Mouse (Mus musculus) heart, postnatal 4 days (tissue): ENCODE measurements around the gene Igsf6. TPM values are rescaled to one million over a fixed set of nuclear protein-coding genes. Genes with fewer than 3 reads are reported as not detected.

Source experiments
- DNase-seq: peaks from one replicate; pipeline ENCODE4 v3.0.0; 2021
- total RNA-seq, 2 experiments: library from RNA; stranded (reverse); gene quantifications; 2 replicates each; pipeline ENCODE4 v1.2.3; 2021

The Igsf6 gene
- total RNA-seq, result under 1 TPM; 0.48 to 0.81 TPM

GRCm38 (mm10) chr7:121074281-121074680 is at the start of gene Igsf6:
Gene Igsf6, minus strand, starts transcription at chr7:121074572.
- no peak for DNase-seq

GRCm38 (mm10) chr7:121120143-121120818 is 45.9 kb upstream of the Igsf6 start:
- peak; percentile 91 for DNase-seq

- no peak for DNase-seq
Measured at GRCm38 (mm10) chr7:121111762-121112161, 37.4 kb upstream of the Igsf6 start.

- no peak for DNase-seq
Measured at GRCm38 (mm10) chr7:121111321-121111720, 36.9 kb upstream of the Igsf6 start.

GRCm38 (mm10) chr7:121107851-121108250 is 33.5 kb upstream of the Igsf6 start:
- peak; percentile 33 for DNase-seq

- no peak for DNase-seq
Measured at GRCm38 (mm10) chr7:121098614-121099389, 24.4 kb upstream of the Igsf6 start.

GRCm38 (mm10) chr7:121093026-121093425 is 18.7 kb upstream of the Igsf6 start:
- no peak for DNase-seq

- DNase-seq, result no peak
Measured at GRCm38 (mm10) chr7:121090748-121091147, 16.4 kb upstream of the Igsf6 start.

- DNase-seq, result no peak
Measured at GRCm38 (mm10) chr7:121088745-121089144, 14.4 kb upstream of the Igsf6 start.

- peak; percentile 79 for DNase-seq
Measured at GRCm38 (mm10) chr7:121085500-121085899, 11.1 kb upstream of the Igsf6 start.

- DNase-seq, result peak; percentile 35
Measured at GRCm38 (mm10) chr7:121084840-121085453, 10.6 kb upstream of the Igsf6 start.

GRCm38 (mm10) chr7:121082949-121083513 is 8.7 kb upstream of the Igsf6 start:
- peak; percentile 39 for DNase-seq

- DNase-seq, result no peak
Measured at GRCm38 (mm10) chr7:121081816-121082215, 7.4 kb upstream of the Igsf6 start.

- DNase-seq, result no peak
Measured at GRCm38 (mm10) chr7:121081350-121081749, 7.0 kb upstream of the Igsf6 start, which contains the start of gene Otoa. Gene Otoa, plus strand, starts transcription at chr7:121081650.

GRCm38 (mm10) chr7:121077829-121078228 is 3.5 kb upstream of the Igsf6 start:
- DNase-seq, result peak; percentile 84

GRCm38 (mm10) chr7:121077311-121077710 is 2.9 kb upstream of the Igsf6 start:
- no peak for DNase-seq

- DNase-seq, result peak; percentile 21
Measured at GRCm38 (mm10) chr7:121075416-121075815, 1.0 kb upstream of the Igsf6 start.

GRCm38 (mm10) chr7:121074801-121075400 is 529 bp upstream of the Igsf6 start:
- DNase-seq, result peak; percentile 26

- DNase-seq, result no peak
Measured at GRCm38 (mm10) chr7:121072506-121072905, 1.9 kb downstream of the Igsf6 start.

GRCm38 (mm10) chr7:121071276-121071675 is 3.1 kb downstream of the Igsf6 start:
- no peak for DNase-seq

- peak; percentile 31 for DNase-seq
Measured at GRCm38 (mm10) chr7:121064309-121064708, 10.1 kb downstream of the Igsf6 start.

GRCm38 (mm10) chr7:121059477-121060218 is 14.7 kb downstream of the Igsf6 start:
- DNase-seq, result no peak
